Mouse (Mus musculus) kidney, postnatal 0 days (tissue): Measurements from ENCODE around the gene Nme7. TPM values are rescaled to one million over a fixed set of nuclear protein-coding genes. Genes with fewer than 3 reads are reported as not detected.
A peak's percentile ranks its signal among the peaks of the same experiment; 100 is the strongest.

ENCODE experiments used
- ATAC-seq: fragments of 200-750 bp; cut with Nextera tagmentation; replicated peaks from 2 replicates; pipeline ENCODE4 v1.8.0; 2017; ENCODE audit warnings: low read depth, moderate number of reproducible peaks, moderate TSS enrichment, moderate library complexity; ENCODE audit not compliant: low FRiP score
- DNase-seq: peaks from one replicate; pipeline ENCODE4 v3.0.0-alpha.2; 2016; ENCODE audit warnings: low spot score
- H3K27ac ChIP-seq: fragments of 300-500 bp; sonication (generic); 2 replicates; pipeline ENCODE4 v1.5.1; 2014; ENCODE audit warnings: mild to moderate bottlenecking
- H3K27me3 ChIP-seq: fragments of 300-500 bp; sonication (generic); 2 replicates; pipeline ENCODE4 v1.6.1; 2014; ENCODE audit warnings: low read length, mixed read lengths; ENCODE audit not compliant: insufficient read depth
- H3K36me3 ChIP-seq: fragments of 300-500 bp; sonication (generic); 2 replicates; pipeline ENCODE4 v1.6.1; 2014; ENCODE audit warnings: low read length, mixed read lengths; ENCODE audit not compliant: insufficient read depth
- H3K4me1 ChIP-seq: fragments of 300-500 bp; sonication (generic); replicated peaks from 2 replicates; pipeline ENCODE4 v1.6.1; 2014; ENCODE audit warnings: antibody characterized with exemption, low read length, mixed read lengths; ENCODE audit not compliant: insufficient read depth
- H3K4me2 ChIP-seq: fragments of 300-500 bp; sonication (generic); 2 replicates; pipeline ENCODE4 v1.6.1; 2014; ENCODE audit warnings: mild to moderate bottlenecking, low read length, moderate library complexity, mixed read lengths
- H3K4me3 ChIP-seq: fragments of 300-500 bp; sonication (generic); replicated peaks from 2 replicates; pipeline ENCODE4 v1.5.1; 2014; ENCODE audit warnings: low read depth, low read length
- H3K9ac ChIP-seq: fragments of 300-500 bp; sonication (generic); 2 replicates; pipeline ENCODE4 v1.6.1; 2014; ENCODE audit warnings: low read depth, low read length
- H3K9me3 ChIP-seq: fragments of 300-500 bp; sonication (generic); replicated peaks from 2 replicates; pipeline ENCODE4 v1.6.1; 2016; ENCODE audit warnings: low read length, inconsistent platforms, mixed read lengths
- CTCF ChIP-seq: IDR thresholded peaks from 2 replicates; pipeline ENCODE4 v1.5.1; 2016; ENCODE audit warnings: antibody characterized with exemption, low read depth, mild to moderate bottlenecking, moderate library complexity
- WGBS: fragments of 180-500 bp; shearing (Covaris S2); extraction: QIAGEN DNeasy Blood & Tissue Kit; methylation state at CpG from one replicate; pipeline ENCODE4 v1.1.7; 2014; 5-methylcytosine and 5-hydroxymethylcytosine counted together
- polyA plus RNA-seq: library from polyadenylated mRNA; unstranded; fragments of >200 nt; fragmentation: Nextera tagmentation; extraction: Ambion mirVana; gene quantifications from 2 replicates; pipeline ENCODE4 v1.2.1, GENCODE M21; 2015

Nme7 gene
- polyA plus RNA-seq, 1 experiment from 2014 or later = 42.0 TPM

DNA sequence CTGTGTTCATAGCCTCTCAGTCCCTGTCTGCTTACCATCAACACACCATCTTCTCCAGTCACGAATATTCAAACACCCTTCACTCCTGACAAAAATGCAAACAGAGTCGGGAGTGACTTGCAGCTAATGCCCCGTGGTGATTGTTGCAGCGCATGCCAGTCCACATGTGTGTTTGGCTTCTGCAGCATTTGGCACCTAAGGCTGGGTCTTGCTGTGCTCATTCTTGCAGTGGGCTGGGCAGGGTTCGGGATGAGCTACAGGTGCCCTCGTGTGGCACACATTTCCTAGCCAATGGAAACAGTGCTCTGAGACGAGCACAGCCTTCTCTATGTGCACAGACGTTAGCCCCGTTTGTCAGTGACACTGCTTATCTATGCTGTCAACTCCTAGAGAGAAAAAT, 13.3 kb downstream of the Nme7 start:
- Histone ChIP-seq H3K9ac (no peak overlapping the region), H3K36me3 (peaks cover 11% of the 10 kb centered on the region), H3K4me2 (no peak overlapping the region), H3K4me3 (no peak overlapping the region), H3K9me3 (no peaks in the 10 kb centered on the region), H3K27ac (no peak overlapping the region), H3K27me3 (no peaks in the 10 kb centered on the region), H3K4me1 (peaks cover 6% of the 10 kb centered on the region; the same call in 1 of the 2 replicates)
- no peak for DNase-seq
- WGBS = 90% methylated on average over 9 of the region's 9 CpGs
- no peak for TF ChIP-seq CTCF
- no peak for ATAC-seq

DNA sequence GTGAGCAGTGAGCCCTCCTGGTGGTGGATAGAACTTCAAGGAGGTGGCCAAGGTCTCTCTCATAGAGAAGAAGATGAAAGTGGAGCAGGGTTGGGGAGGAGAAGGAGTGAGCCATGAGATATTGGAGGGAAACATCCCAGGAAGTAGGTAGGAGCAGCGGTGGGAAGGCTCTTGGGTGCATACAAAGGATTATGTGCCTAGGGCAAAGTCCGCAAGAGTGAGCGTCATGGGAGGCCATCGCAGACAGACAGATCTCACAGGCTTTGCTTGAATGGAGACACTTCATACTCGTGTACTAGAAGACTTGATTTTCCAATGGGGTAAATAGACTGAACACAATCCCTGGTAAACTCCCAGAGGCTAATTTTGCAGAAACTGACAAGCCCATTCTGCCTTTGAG, 14.6 kb downstream of the Nme7 start:
- no peak for TF ChIP-seq CTCF
- H3K9ac ChIP-seq = no peak overlapping the region
- no peak for ATAC-seq
- H3K27ac ChIP-seq = no peak overlapping the region
- WGBS = 84% methylated on average over 5 of the region's 5 CpGs
- H3K9me3 ChIP-seq = no peaks in the 10 kb centered on the region
- H3K4me3 ChIP-seq = no peak overlapping the region
- H3K27me3 ChIP-seq = no peaks in the 10 kb centered on the region
- H3K4me2 ChIP-seq = no peak overlapping the region
- peaks cover 7% of the 10 kb centered on the region; the same call in 1 of the 2 replicates for H3K4me1 ChIP-seq
- no peak for DNase-seq
- peaks cover 8% of the 10 kb centered on the region; the same call in 1 of the 2 replicates for H3K36me3 ChIP-seq

DNA sequence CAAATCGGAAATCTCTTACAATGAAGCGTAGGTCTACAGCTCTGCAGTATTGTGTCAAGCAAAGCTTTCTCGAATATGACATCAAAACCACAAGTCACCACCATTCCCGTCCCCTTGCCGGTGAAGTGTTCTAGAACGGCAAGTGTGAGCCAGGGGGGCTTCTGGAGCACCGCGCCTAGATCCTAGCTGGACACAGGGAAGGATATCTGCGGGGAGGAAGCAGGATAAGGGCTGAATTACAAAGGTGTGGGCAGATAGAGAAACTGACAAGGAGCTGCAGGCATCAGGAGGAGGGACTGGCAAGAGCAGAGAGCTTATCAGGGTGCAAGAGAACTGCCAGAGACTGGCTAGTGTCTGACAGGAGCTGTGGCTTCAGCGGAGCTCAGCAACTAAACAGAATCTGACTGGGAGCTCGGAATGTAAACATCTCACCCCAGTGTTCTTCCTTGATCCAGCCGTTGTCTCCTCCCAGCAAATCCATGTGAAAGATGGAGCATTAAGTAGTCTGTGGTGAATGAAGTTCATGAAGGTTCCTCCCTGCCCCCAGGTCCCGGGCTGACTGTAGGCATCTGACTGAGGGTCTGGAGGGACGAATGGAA, 15.7 kb downstream of the Nme7 start:
- Histone ChIP-seq H3K36me3 (peaks cover 3% of the 10 kb centered on the region; the same call in 1 of the 2 replicates), H3K9me3 (no peaks in the 10 kb centered on the region), H3K27ac (no peak overlapping the region), H3K27me3 (no peaks in the 10 kb centered on the region), H3K9ac (no peak overlapping the region), H3K4me1 (peaks cover 7% of the 10 kb centered on the region; the same call in 1 of the 2 replicates), H3K4me2 (no peak overlapping the region), H3K4me3 (no peak overlapping the region)
- ATAC-seq (no peak), DNase-seq (no peak)
- WGBS = 83% methylated on average over 14 of the region's 14 CpGs
- no peak for TF ChIP-seq CTCF

DNA sequence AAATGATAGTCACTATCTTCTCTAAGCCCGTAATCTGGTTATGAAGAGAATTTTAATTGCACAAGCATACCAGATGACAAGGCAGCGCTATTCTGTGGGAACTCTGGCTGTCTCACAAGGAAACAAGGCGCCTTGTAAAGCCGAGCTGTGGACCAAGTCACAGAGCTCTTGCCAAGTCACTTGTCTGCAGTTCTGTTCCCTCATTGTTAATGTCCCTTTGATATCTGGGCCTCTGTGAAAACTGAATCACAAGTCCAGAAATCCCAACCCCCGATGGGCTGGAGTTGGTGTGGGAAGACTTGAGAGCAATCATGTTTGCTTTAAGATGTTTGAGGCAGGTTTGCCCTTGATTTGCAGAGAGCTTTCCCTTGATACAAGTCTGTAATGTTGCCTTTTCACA, 16.8 kb downstream of the Nme7 start:
- H3K36me3 ChIP-seq = peaks cover 3% of the 10 kb centered on the region; the same call in 1 of the 2 replicates
- H3K9me3 ChIP-seq = no peaks in the 10 kb centered on the region
- no peak overlapping the region for H3K9ac ChIP-seq
- H3K27ac ChIP-seq = peak overlapping the region; percentile 54; the same call in 1 of the 2 replicates
- H3K4me1 ChIP-seq = peaks cover 7% of the 10 kb centered on the region; the same call in 1 of the 2 replicates
- H3K27me3 ChIP-seq = no peaks in the 10 kb centered on the region
- DNase-seq = no peak
- WGBS = 82% methylated on average over 5 of the region's 5 CpGs
- H3K4me2 ChIP-seq = no peak overlapping the region
- no peak for ATAC-seq
- no peak overlapping the region for H3K4me3 ChIP-seq
- TF ChIP-seq CTCF = no peak

- peaks cover 3% of the 10 kb centered on the region; the same call in 1 of the 2 replicates for H3K36me3 ChIP-seq
- H3K4me3 ChIP-seq = no peak overlapping the region
- H3K27me3 ChIP-seq = no peaks in the 10 kb centered on the region
- H3K4me2 ChIP-seq = no peak overlapping the region
- peak; percentile 44 for DNase-seq
- H3K4me1 ChIP-seq = peaks cover 7% of the 10 kb centered on the region; the same call in 1 of the 2 replicates
- ATAC-seq = peak; percentile 81
- H3K9me3 ChIP-seq = no peaks in the 10 kb centered on the region
- TF ChIP-seq CTCF = no peak
- no peak overlapping the region for H3K9ac ChIP-seq
- 50% methylated on average over 10 of the region's 10 CpGs for WGBS
- peak overlapping the region; percentile 54; the same call in 1 of the 2 replicates for H3K27ac ChIP-seq
Measured at GRCm38 (mm10) chr1:164321408-164321807, 17.5 kb downstream of the Nme7 start.

GRCm38 (mm10) chr1:164322987-164323650, 19.2 kb downstream of the Nme7 start:
- no peaks in the 10 kb centered on the region for H3K27me3 ChIP-seq
- no peak overlapping the region for H3K4me3 ChIP-seq
- H3K4me2 ChIP-seq = no peak overlapping the region
- H3K9ac ChIP-seq = no peak overlapping the region
- no peak for TF ChIP-seq CTCF
- ATAC-seq = no peak
- peaks cover 7% of the 10 kb centered on the region; the same call in 1 of the 2 replicates for H3K4me1 ChIP-seq
- H3K36me3 ChIP-seq = no peaks in the 10 kb centered on the region
- 64% methylated on average over 8 of the region's 8 CpGs for WGBS
- H3K9me3 ChIP-seq = no peaks in the 10 kb centered on the region
- no peak overlapping the region for H3K27ac ChIP-seq
- DNase-seq = peak; percentile 32
